Mouse (Mus musculus) embryonic fibroblast, embryonic 13.5 days (primary cell): Measurements from ENCODE around the gene Sfxn3.

Experiments used
- CTCF ChIP-seq: IDR thresholded peaks from 2 replicates; pipeline ENCODE4 v1.5.1; 2011; ENCODE audit warnings: mild to moderate bottlenecking, control low read depth, low read length, moderate library complexity, borderline replicate concordance; ENCODE audit not compliant: insufficient read depth
- POLR2A ChIP-seq: IDR thresholded peaks from 2 replicates; pipeline ENCODE4 v1.6.1; 2011; ENCODE audit warnings: low read depth, mild to moderate bottlenecking, control low read depth, low read length, moderate library complexity

- no peak for TF ChIP-seq CTCF
- TF ChIP-seq POLR2A = no peak
Observed at GRCm38 (mm10) chr19:45080711-45081110, 33.4 kb downstream of the Sfxn3 start.
